Mouse (Mus musculus) adrenal gland, adult 2 months (tissue): Measurements from ENCODE around the gene Ccdc34. TPM values are rescaled to one million over a fixed set of nuclear protein-coding genes. Genes with fewer than 3 reads are reported as not detected.

Experiments used
- DNase-seq: peaks from one replicate; pipeline ENCODE4 v3.0.0; 2021
- polyA plus RNA-seq: library from polyadenylated mRNA; depleted of rRNA; stranded (reverse); fragments of >200 nt; gene quantifications from 2 replicates; pipeline ENCODE4 v1.2.3, GENCODE M21; 2012
- total RNA-seq, 2 experiments: library from RNA; stranded (reverse); gene quantifications; 2 replicates each; pipeline ENCODE4 v1.2.3; 2021

Ccdc34 gene
- total and polyA plus RNA-seq, 3 experiments = 6.5 to 7.3 (median 6.9) TPM

DNA sequence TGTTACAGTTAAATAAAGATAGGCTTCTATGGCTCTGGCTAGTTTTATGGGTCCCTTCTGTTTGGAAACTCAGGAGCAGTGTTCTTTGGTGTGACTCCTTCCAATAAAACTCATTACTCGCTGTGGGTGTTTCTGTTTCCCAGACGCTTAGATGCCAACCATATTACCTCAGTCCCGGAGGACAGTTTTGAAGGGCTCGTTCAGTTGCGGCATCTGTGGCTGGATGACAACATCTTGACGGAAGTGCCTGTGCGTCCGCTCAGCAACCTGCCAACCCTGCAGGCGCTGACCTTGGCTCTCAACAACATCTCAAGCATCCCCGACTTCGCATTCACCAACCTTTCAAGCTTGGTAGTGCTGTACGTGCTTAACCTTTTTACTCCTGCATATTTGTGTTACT, 21.2 kb upstream of the Ccdc34 start:
- DNase-seq = peak; percentile 79

DNA sequence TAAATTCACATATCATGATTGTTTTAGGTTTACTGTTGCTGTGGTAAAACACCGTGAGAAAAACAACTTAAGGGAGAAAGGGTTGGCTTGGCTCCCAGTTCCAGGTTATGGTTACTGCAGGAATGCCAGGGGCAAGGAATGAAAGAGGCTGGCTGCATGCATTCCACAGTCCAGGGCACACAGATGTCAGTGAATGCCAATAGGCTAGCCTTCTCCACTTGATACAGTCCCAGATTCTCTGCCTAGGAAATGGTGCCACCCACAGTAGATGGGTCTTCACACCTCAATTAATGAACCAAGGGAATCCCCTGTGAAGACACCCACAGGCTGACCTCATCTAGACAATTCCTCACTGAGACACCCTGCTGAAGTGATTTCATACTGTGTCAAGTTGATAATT, 12.9 kb upstream of the Ccdc34 start:
- no peak for DNase-seq

DNA sequence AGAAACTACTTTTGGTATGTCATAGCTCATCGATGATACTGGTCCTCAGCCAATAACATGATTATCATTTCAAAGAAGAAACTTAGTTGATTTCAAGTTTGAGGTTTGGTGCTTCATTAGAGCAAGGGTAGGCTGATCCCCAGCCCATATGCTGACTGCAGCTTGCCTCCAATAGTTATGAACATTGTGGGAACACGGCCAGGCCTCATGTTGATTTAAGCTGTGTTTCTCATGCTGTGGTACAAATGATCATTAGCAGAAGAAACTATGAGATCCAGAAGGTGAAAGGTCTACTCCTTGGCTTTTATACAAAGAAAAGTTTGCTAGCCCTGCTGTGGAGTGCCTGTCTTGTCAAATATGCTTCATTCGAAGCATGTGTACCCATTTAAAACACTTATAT, 12.5 kb upstream of the Ccdc34 start:
- no peak for DNase-seq

DNA sequence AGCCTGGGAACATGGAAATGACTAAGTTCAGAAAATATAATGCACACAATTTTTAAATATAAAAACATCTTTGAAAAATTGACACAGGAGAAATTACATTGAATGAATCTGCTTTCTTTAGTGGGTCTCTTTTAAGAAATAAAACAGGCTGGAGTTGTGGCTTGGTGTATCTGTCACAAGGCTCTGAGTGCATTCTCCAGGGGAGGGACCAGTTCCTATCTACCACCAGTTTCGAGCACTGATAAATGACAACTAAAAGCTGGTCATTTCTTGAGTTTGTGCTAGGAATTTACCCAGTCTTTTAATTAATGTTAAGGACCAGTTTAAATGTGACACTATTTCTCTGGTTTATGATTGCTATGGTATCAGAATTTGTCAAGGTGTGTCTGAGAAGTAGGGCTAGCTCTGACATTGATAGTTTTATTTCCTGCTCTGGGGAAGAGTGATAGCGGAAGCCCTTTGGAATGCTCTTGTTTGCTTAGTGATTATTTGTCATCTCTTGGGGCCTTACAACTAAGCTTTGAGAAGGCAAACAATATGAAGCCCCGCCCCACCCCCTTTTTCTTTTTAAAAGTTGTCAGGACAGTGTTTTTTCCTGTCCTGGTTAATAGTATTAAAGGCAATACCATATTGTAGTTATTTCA, 11.9 kb upstream of the Ccdc34 start:
- no peak for DNase-seq

DNA sequence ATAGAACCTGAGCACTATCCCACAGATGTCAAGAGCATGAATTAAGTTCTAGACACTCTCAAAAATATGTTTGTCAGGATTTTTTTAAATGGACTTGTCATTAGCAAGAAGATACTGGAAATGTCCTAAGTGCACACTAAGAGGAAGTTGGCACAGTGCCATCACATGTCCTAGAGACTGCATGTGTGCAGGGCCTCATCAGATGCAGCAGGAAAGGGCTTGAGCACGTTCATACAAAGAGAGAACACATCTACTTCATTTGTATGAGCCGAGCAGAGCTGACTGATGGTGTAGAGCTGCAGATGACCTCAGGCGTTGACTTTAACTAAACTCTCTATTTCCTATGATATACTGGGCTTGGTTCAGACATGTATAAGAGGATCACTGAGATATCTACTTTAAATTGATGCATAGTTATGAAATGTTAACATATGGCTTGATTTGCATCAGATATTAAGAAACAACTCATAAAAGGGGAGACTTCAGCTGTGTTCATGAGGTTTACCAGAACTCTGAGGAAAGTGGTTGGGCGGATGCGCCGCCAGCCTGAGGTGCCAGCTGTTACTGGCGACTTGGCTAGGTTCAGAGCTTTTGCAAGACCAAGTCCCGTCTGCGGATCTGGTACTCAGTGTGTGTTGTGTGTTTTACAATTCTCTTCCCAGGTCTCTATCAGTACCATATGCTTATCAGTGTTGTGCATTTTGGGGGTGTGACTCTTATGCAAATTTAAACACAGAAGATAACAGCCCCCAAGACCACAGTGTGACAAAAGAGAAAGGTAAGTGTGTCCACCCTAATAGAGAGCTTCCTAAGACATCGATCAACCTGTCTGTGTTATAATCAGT, 10.0 kb upstream of the Ccdc34 start:
- DNase-seq = no peak

DNA sequence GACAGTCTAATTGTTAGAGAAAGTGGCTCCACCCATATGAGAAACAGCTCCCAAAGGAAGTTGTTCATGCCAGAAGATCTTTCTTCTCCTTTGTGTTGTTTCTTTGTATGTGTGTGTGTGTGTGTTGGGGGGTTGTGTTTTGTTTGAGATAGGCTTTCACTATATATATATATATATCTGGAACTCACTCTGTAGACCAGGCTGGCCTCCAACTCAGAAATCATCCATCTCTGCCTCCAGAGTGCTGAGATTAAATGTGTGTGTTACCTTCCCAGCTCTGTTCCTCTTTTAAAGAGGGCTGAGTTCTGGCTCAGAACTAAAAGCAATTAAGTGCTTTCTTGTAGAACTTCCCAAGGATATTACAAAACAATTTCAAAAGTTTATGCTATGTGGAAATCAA, 8.2 kb upstream of the Ccdc34 start:
- no peak for DNase-seq

DNA sequence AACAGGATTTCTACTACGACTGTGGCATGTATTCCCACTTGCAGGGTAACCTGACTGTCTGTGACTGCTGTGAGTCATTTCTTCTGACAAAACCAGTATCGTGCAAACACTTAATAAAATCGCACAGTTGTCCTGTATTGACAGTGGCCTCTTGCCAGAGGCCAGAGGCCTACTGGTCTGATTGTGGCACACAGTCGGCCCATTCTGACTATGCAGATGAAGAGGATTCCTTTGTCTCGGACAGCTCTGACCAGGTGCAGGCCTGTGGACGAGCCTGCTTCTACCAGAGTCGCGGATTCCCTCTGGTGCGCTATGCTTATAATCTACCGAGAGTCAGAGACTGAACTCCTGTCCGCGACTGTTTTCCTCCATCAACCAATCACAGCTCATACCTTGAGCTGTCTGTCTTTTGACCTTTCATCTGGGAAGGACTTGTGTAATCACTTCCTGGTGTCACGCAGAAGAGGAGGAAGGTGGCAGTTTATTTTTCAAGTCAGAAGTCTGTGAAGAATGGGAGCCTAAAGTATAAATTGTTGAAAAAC, 5.4 kb upstream of the Ccdc34 start:
- no peak for DNase-seq

DNA sequence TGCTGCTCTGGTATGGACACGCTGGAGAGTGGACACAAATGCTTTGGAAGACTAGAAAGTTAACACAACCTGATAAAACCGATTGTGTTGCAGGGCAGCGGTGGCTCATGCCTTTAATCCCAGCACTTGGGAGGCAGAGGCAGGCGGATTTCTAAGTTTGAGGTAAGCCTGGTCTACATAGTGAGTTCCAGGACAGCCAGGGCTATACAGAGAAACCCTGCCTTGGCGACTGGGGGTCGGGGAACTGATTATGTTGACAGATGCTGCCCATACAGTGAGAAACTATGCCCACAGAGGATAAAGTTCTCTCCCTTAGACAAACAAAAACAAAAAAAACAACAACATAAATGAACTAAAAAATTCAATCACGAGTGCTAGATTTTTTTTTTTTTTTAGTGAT, 530 bp upstream of the Ccdc34 start:
- no peak for DNase-seq

DNA sequence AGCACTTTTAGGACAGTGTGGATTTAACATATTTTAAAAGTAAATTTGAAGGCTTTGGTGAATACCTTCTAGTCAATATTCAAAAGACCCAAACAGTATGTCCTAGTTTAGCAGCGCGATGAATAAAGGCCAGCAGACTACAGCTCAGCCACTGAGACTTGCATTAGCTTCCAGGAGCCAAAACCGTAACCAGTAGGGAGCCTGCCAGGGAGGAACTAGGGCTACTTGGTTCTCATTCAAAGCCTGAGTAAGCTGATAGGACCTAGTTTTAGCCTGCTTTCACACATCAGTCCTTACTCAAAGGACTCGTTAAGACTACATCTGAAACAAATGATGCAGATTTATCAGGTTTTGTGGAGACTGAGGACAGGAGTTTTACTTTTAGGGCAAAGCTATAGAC, 2.0 kb downstream of the Ccdc34 start:
- no peak for DNase-seq

DNA sequence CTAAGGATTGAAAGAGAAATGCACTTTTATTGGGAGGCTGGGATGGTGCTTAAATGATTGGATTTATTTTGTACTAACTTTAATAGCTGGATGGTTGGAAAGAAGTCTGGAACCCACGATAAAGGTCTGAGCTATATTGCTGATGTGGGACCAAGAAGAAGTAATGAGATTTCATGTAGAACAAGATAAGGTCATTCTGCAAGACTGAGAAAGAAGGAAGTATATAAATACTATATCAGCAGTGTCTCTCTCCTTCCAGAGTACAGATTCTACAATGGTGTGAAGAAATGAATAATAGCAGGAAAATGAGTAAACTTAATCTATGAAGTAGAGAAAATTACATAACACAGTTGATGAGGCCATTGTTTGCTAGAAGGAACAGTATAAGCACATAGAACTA, 2.8 kb downstream of the Ccdc34 start:
- no peak for DNase-seq

DNA sequence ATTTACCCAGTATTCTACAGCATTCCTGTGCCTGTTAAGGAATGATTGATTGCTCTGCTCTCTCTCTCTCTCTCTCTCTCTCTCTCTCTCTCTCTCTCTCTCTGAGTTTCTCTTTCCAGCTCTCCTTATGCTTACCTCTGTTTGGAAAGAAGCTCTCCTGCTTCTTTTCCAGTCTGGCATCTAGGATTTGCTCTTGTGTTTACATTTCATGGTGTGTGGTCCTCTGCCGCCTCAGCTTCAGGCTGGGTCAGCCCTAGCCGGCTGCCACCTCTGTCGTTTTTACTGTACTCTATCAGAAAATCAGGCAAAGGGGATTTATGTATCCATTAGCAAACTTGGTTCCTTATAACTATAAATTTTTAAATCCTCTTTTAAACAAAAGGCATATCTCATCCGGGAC, 18.6 kb downstream of the Ccdc34 start:
- no peak for DNase-seq

DNA sequence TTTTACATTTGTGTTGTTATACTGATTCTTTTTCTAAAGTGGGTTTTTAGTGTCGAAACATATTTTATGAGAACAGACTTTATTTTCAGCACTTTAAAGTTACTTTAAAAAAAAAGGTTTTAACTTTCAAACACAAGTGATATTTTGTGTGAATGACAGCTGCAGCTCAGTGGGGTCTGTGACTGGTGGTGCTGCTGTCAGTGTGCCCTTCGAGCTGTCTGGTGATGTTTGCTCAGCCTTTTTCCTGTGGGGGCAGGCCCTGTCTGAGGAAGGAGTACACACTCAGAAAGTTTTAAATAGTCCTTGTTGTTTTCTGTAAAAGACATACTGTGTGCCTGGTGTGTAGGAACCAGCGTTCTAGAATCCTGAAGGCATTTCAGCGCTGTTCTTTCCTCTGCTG, 19.0 kb downstream of the Ccdc34 start:
- no peak for DNase-seq

DNA sequence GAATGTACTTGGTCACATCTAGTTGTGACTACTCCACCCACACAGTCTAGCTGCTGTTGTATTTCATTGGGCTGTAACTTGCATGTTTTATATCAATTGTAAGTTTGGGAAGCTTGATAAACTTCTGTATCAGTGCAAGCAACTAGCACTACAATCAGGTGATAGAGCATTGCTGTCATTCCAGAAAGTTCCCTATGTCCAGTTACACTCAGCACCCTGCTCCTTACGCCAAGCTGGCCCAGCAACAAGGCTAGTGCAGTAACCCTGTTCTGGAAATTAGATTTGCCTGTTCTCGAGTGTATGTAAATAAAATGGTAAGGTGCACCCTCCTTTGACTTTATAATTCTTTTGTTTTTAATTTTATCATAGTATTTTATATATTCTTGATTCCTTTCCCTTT, 19.6 kb downstream of the Ccdc34 start:
- no peak for DNase-seq

DNA sequence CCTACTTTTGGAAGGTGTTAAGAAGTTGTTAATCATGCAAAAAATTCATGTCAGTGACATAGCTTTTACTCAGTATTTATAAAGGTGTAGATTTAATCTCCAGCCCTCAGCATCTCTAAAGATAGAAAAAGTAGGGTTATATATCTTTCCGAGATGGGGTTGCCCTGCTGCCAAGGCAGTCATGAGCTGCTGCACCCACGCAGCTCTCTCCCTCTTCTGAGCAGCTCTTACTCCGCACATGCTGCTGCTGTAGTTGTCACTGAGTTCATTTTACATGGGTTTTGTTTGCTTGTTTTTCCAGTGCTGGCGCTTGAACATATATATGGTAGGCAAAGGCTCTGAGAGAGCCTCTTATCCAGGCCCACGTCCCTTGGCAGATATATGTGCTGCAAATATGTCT, 20.7 kb downstream of the Ccdc34 start:
- DNase-seq = no peak

DNA sequence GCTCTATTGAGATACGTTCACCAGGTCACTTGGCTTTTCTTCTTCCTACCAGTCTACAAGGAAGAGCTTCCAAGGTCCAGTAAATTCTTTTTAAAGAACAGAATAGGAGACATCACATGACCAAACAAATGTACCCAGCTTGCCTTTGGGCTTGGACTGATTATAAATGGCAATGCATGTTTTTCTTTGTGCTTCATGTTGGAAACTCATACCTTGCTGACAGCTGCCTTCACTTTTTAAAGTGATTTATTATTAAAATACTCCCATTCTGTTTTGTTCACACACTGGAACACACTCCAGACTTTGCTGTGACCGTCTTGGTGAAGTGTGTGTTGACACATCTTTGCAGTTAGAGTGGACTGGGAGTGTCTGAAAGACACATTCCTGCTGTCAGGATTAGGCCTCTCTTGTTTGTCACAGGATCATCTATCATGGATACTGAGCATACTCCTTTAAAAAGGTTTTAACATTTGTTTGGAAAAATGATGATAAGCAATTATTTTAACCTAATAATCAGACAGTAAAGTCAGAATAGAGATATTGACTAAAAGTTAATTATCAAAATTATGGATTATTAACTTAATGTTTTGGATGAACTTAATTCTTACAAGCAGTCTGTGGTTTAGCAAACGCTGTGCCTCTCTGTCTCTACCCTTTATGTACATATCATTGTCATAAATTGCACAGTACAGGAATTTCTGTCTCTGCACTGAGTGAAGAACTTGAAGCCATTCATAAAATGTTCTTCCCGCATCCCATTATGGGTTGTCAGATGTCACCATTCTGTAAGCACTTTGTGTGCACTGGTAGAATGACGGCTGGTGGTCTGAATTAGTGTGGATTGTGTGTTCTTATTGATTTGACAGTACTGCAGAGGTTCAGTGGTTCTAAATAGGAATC, 25.5 kb downstream of the Ccdc34 start:
- DNase-seq = no peak

DNA sequence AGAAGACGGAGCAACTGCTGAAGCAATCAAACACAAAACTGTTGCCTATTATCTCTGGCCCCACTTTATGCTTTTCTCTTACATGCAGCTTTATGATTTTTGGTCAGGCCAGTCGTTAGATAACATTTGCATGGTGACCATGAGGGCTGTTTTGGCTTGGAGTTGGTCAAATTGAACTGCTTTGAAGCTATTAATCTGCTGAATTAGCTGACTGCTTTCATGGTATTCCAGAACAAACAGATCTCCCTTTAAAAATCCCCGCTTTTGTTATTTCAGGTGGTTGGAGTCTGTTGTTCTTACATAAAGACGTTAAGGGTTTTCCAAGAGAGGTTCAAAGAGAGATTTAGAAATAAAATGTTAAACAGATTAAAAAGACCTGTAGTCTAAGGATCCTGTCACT, 40.8 kb downstream of the Ccdc34 start:
- no peak for DNase-seq

DNA sequence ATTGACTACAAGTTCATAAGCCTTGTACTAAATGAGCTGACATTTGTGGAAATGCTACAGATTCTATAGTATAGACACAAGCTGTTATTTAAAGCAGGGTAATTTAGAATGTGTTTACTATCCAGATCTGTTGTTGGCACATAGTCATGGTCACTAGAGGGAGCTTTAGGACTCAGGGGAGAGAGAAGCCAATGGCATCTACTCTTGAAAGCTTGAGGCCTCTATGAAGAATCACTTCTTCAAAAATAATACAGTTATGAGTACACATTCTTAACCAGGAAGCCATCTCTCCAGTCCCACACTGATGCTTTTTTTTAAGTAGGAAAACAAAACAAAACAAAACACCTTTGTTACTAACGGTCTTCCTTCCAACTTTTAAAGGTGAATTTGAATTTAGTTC, 45.5 kb downstream of the Ccdc34 start:
- DNase-seq = peak; percentile 17

DNA sequence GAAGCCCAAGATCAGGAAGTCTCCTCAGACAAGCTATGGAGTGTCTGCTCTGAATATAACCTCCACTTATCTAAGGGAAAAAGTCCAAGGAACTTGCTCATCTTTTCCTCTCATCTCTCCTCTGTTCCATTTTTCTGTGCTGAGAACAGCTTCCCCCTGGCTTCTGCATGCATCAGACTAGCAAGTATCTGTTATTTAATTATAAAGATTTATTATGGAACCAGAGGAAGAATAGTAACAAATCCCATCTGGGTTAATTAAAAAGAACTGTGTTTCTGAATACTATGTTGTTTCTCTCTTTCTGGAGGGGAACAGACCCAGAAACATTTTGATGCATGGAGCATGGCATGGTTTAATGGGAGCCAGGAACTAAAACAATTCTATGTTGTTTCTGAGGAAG, 51.3 kb downstream of the Ccdc34 start:
- DNase-seq = no peak

DNA sequence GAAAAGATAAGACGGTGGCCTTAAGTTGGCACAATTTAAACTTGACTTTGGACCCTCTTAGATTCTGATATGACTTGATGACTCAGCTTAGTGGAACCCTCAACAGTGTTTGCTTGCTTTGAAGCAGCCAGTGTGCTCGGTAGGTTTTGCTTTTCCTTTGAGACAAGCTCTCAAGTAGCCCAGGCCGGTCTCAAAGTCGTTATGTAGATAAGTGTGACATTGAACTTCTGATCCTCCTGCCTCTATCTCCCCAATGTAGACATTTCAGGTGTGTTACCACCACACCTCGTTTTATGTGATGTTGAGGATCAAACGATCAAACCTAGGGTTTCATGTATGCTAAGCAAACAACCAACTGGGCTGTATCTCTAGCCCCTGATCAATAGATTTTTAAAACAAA, 55.4 kb downstream of the Ccdc34 start:
- no peak for DNase-seq

DNA sequence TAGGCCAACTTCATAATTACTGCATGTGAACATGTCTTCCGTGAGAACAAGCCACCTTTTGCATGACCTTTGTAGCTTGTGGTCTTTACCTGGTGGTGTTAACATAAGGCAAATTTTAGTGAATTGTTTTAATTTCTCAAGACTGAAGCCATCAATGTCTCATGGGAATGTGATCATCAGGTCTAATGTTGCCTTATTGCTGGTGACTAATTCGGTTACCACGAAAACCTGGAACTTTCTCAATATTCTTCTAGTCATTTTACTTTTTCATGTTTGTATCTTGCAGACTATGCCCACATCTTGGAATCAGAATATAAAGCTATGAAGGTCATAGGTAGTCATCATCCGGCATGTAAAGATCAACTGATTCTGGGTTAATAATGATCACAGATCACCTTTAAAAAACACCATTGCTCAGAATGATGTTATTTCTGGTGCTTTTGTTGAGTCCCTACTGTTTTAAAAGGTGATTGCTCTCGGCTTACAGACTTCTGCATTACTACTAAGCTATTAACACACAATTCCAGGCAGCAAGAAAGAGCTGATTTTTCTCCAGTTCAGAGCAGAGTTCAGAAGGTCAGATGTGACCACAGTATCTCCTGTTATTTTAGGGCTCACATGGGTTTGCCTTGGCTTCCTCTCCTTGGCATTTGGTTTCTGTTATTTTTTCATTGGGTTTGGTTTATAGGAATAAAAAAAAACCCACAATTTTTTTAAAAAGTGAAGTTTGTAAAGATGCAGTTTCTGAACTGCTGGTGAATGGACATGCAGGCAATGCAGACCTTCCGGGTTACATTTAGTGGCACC, 57.2 kb downstream of the Ccdc34 start:
- no peak for DNase-seq

DNA sequence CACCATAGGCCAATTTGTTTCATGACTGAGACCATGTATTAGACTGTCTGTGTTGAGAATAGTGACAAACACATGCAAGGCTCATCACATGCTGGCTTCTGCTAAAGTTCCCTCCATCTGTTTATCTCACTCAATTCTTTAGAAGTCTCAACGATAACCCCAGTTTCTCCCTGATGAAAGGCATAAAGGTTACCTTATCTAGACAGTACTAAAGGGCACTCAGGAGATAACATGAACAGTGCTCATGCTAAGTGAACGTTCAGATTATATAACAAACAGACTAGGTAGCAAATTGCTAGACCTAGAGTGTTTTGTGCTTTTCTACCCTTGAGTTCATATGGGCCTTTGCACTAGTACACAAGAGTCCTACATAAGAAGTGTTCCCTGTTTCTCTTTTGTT, 59.6 kb downstream of the Ccdc34 start:
- DNase-seq = no peak

DNA sequence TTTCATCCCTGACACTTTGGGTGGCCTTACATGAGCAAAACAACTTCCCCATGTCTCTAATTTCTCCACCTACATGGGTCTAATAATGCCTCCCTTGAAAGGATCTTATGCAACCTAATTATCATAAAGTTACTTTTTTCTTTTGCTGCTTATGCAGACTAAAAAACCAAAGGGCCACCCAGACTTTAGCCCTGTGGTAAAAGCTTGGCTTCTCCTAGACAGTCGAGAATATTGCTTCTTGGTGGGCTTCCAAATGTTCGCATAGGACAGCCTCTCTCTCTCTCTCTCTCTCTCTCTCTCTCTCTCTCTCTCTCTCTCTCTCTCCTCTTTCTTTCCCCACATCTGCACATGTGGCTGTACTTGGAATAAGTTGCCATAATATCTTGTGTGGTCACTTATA, 60.0 kb downstream of the Ccdc34 start:
- DNase-seq = no peak
